Mouse (Mus musculus): ENCODE data around the gene Ptpn7.

Ptpn7 gene

GRCm38 (mm10) chr1:135128986-135129385 is 3.5 kb upstream of the Ptpn7 start:
- no peak for DNase-seq (ENCODE audit: low spot score)

DNA sequence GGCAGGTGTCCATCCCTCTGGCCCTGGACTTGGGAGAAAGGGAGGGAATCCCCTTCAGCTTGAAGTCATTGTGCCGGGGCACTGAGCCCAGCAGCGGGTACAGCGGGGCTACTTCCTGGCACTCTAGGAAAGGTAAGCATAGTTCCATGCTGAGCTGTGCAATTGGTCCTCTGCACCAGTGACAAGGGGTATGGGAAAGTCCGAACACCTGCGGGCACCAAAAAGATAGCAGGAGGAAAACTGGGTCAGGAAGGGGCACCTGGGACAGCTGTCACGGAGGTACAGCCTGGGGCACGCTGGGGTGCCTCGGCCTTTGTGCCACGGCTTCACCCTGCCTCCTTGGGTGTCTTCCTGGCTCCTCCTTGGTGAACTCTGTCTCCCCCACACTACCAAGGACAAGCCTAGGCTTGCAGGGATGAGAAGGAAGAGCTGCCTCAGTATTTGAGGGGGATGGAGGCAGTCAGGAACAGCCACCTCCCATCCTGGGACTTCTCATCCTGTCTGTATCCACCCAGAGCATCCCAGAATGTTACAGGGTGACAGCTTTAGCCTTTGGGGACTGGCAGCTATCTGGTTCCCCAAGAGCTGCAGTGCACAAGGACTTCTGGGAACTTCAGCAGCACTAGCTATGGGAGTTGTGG is 2.8 kb upstream of the Ptpn7 start:
- no peak for DNase-seq (ENCODE audit: low spot score)

DNA sequence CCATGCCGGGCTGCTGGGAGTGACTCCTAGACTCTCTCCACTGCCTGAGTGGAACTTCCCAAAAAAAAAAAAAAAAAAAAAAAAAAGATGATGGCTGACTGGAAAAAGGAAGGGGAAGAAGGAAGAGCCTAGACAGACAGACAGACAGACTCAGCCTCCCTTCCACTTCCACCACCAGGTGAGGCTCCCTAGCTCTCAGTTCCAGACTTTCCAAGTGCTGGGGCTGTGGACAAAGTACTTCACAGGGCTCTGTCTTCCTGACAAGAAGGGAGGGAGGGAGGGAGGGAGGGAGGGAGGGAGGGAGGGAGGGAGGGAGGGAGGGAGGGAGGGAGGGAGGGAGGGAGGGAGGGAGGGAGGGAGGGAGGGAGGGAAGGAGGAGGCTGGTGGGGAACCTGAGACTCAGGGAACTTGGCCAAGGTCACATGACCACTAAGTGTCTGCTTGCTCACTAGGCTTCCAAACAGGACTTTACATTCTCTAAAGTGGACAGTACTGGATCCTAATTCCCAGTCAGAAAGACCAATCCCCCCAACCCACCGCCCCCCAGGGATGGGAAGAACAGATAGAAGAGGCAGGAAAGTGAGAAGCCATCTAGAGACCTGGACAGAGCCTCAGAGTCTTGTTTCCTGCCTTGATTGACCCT is 2.0 kb upstream of the Ptpn7 start:
- DNase-seq (ENCODE audit: low spot score), result no peak

DNA sequence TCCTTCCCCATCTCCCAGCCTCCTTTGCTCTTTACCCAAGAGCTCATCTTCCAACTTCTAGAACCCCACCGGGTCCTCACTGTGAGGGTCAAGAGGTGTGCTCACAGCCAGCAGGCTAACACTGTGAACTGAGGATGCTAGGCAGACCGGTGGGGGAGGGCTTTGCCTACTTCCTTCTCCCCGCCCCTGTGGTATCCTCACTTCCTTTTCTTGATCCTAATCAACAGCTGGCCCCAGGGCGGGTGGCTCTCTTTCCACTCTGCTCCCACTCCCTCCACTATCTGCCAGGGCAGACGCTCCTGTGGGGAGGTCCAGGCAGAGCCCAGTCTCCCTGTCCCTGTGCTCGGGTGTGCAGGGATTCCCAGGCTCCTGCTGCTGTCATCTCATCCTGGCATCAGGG is 1.5 kb upstream of the Ptpn7 start:
- DNase-seq (ENCODE audit: low spot score), result no peak

DNA sequence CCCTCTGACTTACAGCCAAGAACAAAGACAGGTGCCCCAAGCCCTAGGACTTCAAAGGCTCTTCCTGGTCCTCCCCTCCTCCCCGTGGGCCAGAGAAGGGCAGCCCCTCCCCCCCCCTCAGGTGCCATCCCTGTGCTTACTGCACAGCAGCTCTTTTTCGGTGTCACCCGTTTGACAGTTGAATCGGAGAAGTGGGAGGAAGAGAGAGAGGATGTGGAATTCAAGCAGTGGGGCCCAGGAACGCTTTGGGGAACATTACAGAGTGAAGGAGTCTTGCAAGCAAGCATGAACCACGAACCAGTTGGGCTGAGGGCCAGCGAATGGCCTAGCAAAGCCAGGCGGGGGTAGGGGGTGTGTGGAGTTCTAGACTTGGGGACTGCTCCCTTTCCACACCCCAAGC is 940 bp upstream of the Ptpn7 start:
- no peak for DNase-seq (ENCODE audit: low spot score)

GRCm38 (mm10) chr1:135132893-135133369 is 431 bp downstream of the Ptpn7 start:
- DNase-seq (ENCODE audit: low spot score), result no peak

GRCm38 (mm10) chr1:135133678-135134435 is 1.4 kb downstream of the Ptpn7 start:
- DNase-seq (ENCODE audit: low spot score), result no peak

DNA sequence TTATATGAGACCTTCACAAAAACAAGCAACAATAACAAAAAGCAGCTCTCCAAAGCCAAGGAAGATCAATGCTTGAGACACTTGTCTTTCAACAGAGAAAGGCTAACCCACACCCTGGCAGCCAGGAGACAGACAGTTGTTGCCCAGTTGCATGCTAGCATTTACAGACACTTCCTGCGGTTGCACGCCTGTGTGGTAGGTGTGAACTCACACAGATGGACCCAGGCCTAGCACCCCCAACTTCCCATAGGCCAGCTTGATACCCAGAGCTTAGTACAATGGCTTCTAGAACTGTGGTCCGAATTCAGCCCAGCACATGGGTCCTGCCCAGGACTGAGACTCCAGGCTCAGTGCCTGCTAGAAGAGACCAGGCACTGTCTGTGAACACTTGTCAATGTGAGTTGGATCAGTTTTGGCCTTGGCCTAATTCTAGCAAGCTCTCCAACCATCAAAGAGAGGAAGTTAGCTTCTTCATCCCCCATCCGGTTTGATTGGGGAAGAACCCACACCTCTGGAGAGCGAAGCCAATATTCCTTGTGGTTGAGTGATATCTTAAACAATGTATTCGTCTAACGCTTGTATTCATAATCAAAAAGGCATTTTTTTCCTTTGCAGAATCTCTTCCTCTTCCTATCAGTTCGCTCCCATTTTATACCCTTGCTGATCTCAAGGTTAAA is 2.7 kb downstream of the Ptpn7 start:
- DNase-seq (ENCODE audit: low spot score), result no peak

- peak; percentile 85 for DNase-seq (ENCODE audit: low spot score)
Observed at GRCm38 (mm10) chr1:135136500-135136899, 4.0 kb downstream of the Ptpn7 start.

DNA sequence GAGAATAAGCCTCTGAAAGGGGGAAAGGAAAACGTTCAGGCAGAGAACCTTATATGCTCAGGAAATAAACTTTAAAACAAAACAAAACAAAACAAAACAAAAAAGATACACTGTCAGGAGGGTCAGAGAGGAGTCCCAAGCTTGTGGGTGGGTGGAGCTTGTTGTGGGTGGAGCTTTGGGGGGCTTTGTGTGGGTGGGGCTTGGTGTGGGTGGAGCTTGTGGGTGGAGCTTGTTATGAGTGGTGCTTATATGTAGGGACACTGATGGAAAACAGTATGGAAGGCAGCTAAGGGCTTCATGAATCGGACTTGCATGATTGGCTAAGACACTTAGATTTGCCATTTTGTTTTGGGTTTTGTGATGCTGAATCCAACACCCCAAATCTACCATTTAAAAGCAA is 7.4 kb downstream of the Ptpn7 start:
- DNase-seq (ENCODE audit: low spot score), result no peak

DNA sequence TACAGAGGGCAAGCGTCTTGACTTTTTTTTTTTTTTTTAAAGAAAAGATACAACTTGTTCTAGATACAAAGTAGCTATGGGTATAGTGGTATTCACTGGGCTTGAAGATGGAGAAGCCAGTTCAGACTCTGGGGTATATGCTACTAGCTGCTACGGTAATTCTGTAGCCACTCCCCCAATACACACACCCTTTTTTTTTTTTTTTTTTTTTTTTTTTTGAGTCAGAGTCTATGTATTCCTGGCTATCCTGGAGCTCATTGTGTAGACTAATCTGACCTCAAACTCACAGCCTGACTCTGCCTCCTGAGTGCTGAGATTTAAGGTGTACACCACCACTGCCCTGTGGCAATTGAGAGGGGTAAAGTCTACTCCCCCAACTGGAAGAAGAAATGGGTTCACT is 10.0 kb downstream of the Ptpn7 start:
- no peak for DNase-seq (ENCODE audit: low spot score)

- no peak for DNase-seq (ENCODE audit: low spot score)
Observed at GRCm38 (mm10) chr1:135143940-135144339, 11.4 kb downstream of the Ptpn7 start.

GRCm38 (mm10) chr1:135146077-135146945 is 13.8 kb downstream of the Ptpn7 start, which contains the start of gene Arl8a:
Arl8a (plus strand) TSS chr1:135146824.
- DNase-seq (ENCODE audit: low spot score), result peak; percentile 63

- DNase-seq (ENCODE audit: low spot score), result peak; percentile 84
Observed at GRCm38 (mm10) chr1:135146946-135147701, 14.6 kb downstream of the Ptpn7 start.

GRCm38 (mm10) chr1:135147702-135148058 is 15.2 kb downstream of the Ptpn7 start:
- DNase-seq (ENCODE audit: low spot score), result no peak

GRCm38 (mm10) chr1:135148476-135148875 is 16.0 kb downstream of the Ptpn7 start:
- no peak for DNase-seq (ENCODE audit: low spot score)

DNA sequence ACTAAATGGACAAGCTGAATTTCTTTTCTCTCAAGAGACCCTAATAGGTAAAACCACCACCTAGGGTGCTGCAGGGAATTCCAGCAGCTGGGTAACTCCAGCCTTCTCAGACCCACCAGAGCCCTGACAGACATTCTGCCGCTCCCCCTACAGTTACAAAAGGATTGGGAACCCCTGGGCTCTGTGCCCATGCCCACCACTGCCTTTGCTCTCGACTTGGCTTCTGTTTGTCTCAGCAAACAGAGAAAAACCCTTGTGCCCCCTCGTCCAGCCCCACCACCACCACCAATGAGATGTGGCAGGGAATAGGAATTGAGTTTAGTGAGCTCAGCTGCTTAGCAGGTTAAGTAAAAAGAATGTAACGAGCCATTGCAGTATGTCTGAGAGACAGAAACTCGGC is 16.5 kb downstream of the Ptpn7 start:
- DNase-seq (ENCODE audit: low spot score), result no peak

- DNase-seq (ENCODE audit: low spot score), result no peak
Observed at GRCm38 (mm10) chr1:135154011-135154410, 21.5 kb downstream of the Ptpn7 start.

GRCm38 (mm10) chr1:135154411-135154959 is 22.0 kb downstream of the Ptpn7 start:
- peak; percentile 80 for DNase-seq (ENCODE audit: low spot score)

GRCm38 (mm10) chr1:135156300-135156699 is 23.8 kb downstream of the Ptpn7 start:
- DNase-seq (ENCODE audit: low spot score), result no peak
